Mouse (Mus musculus) liver, postnatal 0 days (tissue): ENCODE measurements around the gene Car12. TPM values are rescaled to one million over a fixed set of nuclear protein-coding genes. Genes with fewer than 3 reads are reported as not detected.
"Not testable (repeated sequence)": the region's sequence is repeated elsewhere in the genome, so short reads cannot be mapped to it uniquely, and the experiment has no call there.

Experiments
- ATAC-seq: fragments of 200-750 bp; cut with Nextera tagmentation; 2 replicates; pipeline ENCODE4 v1.8.0; 2017; ENCODE audit warnings: mild to moderate bottlenecking, moderate library complexity
- DNase-seq: peaks from one replicate; pipeline ENCODE4 v3.0.0-alpha.2; 2016
- H3K27ac ChIP-seq: fragments of 300-500 bp; sonication (generic); 2 replicates; pipeline ENCODE4 v1.5.1; 2014; ENCODE audit warnings: antibody characterized with exemption, moderate library complexity, mild to moderate bottlenecking, low read depth
- H3K27me3 ChIP-seq: fragments of 300-500 bp; sonication (generic); 2 replicates; pipeline ENCODE4 v1.6.1; 2014; ENCODE audit warnings: low read length, control low read depth, mixed read lengths; ENCODE audit not compliant: insufficient read depth
- H3K36me3 ChIP-seq: fragments of 300-500 bp; sonication (generic); replicated peaks from 2 replicates; pipeline ENCODE4 v1.6.1; 2014; ENCODE audit warnings: mild to moderate bottlenecking, control low read depth, low read length, moderate library complexity, mixed read lengths; ENCODE audit not compliant: insufficient read depth
- H3K4me1 ChIP-seq: fragments of 300-500 bp; sonication (generic); 2 replicates; pipeline ENCODE4 v1.6.1; 2014; ENCODE audit warnings: antibody characterized with exemption, mild to moderate bottlenecking, control low read depth; ENCODE audit not compliant: insufficient read depth
- H3K4me2 ChIP-seq: fragments of 300-500 bp; sonication (generic); 2 replicates; pipeline ENCODE4 v1.6.1; 2014; ENCODE audit warnings: low read depth, mild to moderate bottlenecking, low read length, moderate library complexity, mixed read lengths
- H3K4me3 ChIP-seq: fragments of 300-500 bp; sonication (generic); 2 replicates; pipeline ENCODE4 v1.5.1; 2014; ENCODE audit warnings: low read depth, low read length
- H3K9ac ChIP-seq: fragments of 300-500 bp; sonication (generic); replicated peaks from 2 replicates; pipeline ENCODE4 v1.6.1; 2014; ENCODE audit warnings: mild to moderate bottlenecking, moderate library complexity
- H3K9me3 ChIP-seq: fragments of 300-500 bp; sonication (generic); 2 replicates; pipeline ENCODE4 v1.6.1; 2016; ENCODE audit warnings: mild to moderate bottlenecking, control low read depth, low read length, mixed read lengths
- CTCF ChIP-seq: sonication (generic); IDR thresholded peaks from 2 replicates; pipeline ENCODE4 v1.5.1; 2016; ENCODE audit warnings: antibody characterized with exemption, low read depth
- EP300 ChIP-seq: IDR thresholded peaks from 2 replicates; pipeline ENCODE4 v1.6.1; 2016; ENCODE audit warnings: antibody characterized with exemption, low read depth, mild to moderate bottlenecking
- WGBS: fragments of 180-500 bp; shearing (Covaris S2); extraction: QIAGEN DNeasy Blood & Tissue Kit; methylation state at CpG from one replicate; pipeline ENCODE4 v1.1.7; 2014; ENCODE audit not compliant: insufficient replicate concordance; 5-methylcytosine and 5-hydroxymethylcytosine counted together
- polyA plus RNA-seq: library from polyadenylated mRNA; unstranded; fragments of >200 nt; fragmentation: Nextera tagmentation; extraction: Ambion mirVana; gene quantifications from 2 replicates; pipeline ENCODE4 v1.2.1, GENCODE M21; 2015

The Car12 gene
- polyA plus RNA-seq, 1 experiment from 2014 or later: 0.12 TPM

GRCm38 (mm10) chr9:66796739-66797138 is 83.3 kb downstream of the Car12 start, which contains the start of gene Gm10647:
Gm10647 (plus strand) TSS chr9:66797039.
- Histone ChIP-seq H3K9me3 (no peaks in the 10 kb centered on the region), H3K27ac (peak within 1 kb of the TSS; percentile 49; the same call in 1 of the 2 replicates), H3K4me2 (peak within 1 kb of the TSS; percentile 80), H3K36me3 (no peaks in the 10 kb centered on the region), H3K4me1 (peaks cover 18% of the 10 kb centered on the region; the same call in 1 of the 2 replicates), H3K9ac (peak within 1 kb of the TSS; percentile 61; the same call in 1 of the 2 replicates), H3K4me3 (peak within 1 kb of the TSS; percentile 52), H3K27me3 (no peaks in the 10 kb centered on the region)
- 69% methylated on average over 5 of the region's 5 CpGs for WGBS
- TF ChIP-seq CTCF (no peak), EP300 (no peak)
- DNase-seq (no peak), ATAC-seq (no peak)

GRCm38 (mm10) chr9:66801947-66802346 is 88.5 kb downstream of the Car12 start:
- Histone ChIP-seq H3K4me1 (peaks cover 20% of the 10 kb centered on the region), H3K27ac (peak overlapping the region; percentile 49), H3K36me3 (no peaks in the 10 kb centered on the region), H3K4me2 (peak overlapping the region; percentile 57), H3K4me3 (0 out of 2 replicates have a peak overlapping the region, but pooled peaks have one; percentile 3), H3K9ac (no peak overlapping the region), H3K27me3 (peaks cover 14% of the 10 kb centered on the region), H3K9me3 (no peaks in the 10 kb centered on the region)
- WGBS: 23% methylated on average over 12 of the region's 12 CpGs
- no peak for TF ChIP-seq CTCF
- no peak for TF ChIP-seq EP300
- ATAC-seq (peak; percentile 86), DNase-seq (peak; percentile 52)

DNA sequence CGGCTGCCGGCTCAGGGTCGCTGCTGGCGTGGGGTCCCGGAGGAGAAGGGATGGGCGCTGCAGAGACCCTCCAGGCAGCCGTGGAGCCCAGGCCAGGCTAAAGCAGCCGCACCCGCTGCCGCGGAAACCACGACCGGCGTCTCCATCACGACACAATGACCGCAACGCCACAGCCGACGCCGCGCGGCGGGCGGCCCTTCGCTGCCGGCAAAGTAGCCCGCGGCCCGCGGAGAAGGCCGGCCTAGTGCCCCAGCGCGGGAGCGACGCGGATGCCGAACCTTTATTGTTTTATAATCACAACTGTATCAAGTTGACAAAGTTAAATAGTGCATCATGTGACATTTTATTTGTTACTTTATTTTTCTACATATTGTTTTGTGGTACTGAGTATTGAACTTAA is 92.5 kb downstream of the Car12 start:
- DNase-seq, ATAC-seq, H3K9me3 ChIP-seq, H3K27ac ChIP-seq, H3K9ac ChIP-seq, H3K36me3 ChIP-seq: not testable (repeated sequence)
- Histone ChIP-seq H3K4me1 (peaks cover 15% of the 10 kb centered on the region), H3K27me3 (peaks cover 22% of the 10 kb centered on the region), H3K4me3 (peak overlapping the region; percentile 26), H3K4me2 (peak overlapping the region; percentile 40; the same call in 1 of the 2 replicates)
- 5% methylated on average over 31 of the region's 37 CpGs for WGBS

- Histone ChIP-seq H3K27ac (no peak overlapping the region), H3K4me2 (no peak overlapping the region), H3K9me3 (no peaks in the 10 kb centered on the region), H3K9ac (no peak overlapping the region), H3K36me3 (no peaks in the 10 kb centered on the region), H3K4me3 (no peak overlapping the region), H3K27me3 (0 out of 2 replicates have a peak, but pooled peaks cover 2% of the 10 kb centered on the region), H3K4me1 (no peaks in the 10 kb centered on the region)
- ATAC-seq: no peak
- WGBS: 63% methylated on average over 2 of the region's 2 CpGs
- DNase-seq: no peak
- TF ChIP-seq EP300 (no peak), CTCF (no peak)
Observed at GRCm38 (mm10) chr9:66813392-66813791, 99.9 kb downstream of the Car12 start.

Other genes starting within 250 kb of the Car12 start
- gene Fbxl22, start 199.1 kb upstream of the Car12 start, polyA plus RNA-seq: 0.51 and 0.88 TPM in 2 replicates
- gene Usp3, start 120.5 kb upstream of the Car12 start, polyA plus RNA-seq: 19.8 and 21.6 TPM in 2 replicates
- 2.0 and 2.1 TPM in 2 replicates for gene Aph1b, start 81.8 kb downstream of the Car12 start, polyA plus RNA-seq
- gene Gm10647, start 83.4 kb downstream of the Car12 start, polyA plus RNA-seq: 0.25 and 0.27 TPM in 2 replicates
- 3.3 and 4.1 TPM in 2 replicates for gene Aph1c, start 121.0 kb downstream of the Car12 start, polyA plus RNA-seq
- gene Rab8b, start 206.0 kb downstream of the Car12 start, polyA plus RNA-seq: 9.1 and 10.7 TPM in 2 replicates
- gene Rps27l, start 232.4 kb downstream of the Car12 start, polyA plus RNA-seq: 587 and 618 TPM in 2 replicates